Mouse (Mus musculus) kidney, postnatal 0 days (tissue): Measurements from ENCODE around the gene Mgrn1. TPM values are rescaled to one million over a fixed set of nuclear protein-coding genes. Genes with fewer than 3 reads are reported as not detected.
A peak's percentile ranks its signal among the peaks of the same experiment; 100 is the strongest.

Source experiments
- ATAC-seq: fragments of 200-750 bp; cut with Nextera tagmentation; replicated peaks from 2 replicates; pipeline ENCODE4 v1.8.0; 2017; ENCODE audit warnings: low read depth, moderate number of reproducible peaks, moderate TSS enrichment, moderate library complexity; ENCODE audit not compliant: low FRiP score
- DNase-seq: peaks from one replicate; pipeline ENCODE4 v3.0.0-alpha.2; 2016; ENCODE audit warnings: low spot score
- H3K27ac ChIP-seq: fragments of 300-500 bp; sonication (generic); 2 replicates; pipeline ENCODE4 v1.5.1; 2014; ENCODE audit warnings: mild to moderate bottlenecking
- H3K27me3 ChIP-seq: fragments of 300-500 bp; sonication (generic); 2 replicates; pipeline ENCODE4 v1.6.1; 2014; ENCODE audit warnings: low read length, mixed read lengths; ENCODE audit not compliant: insufficient read depth
- H3K36me3 ChIP-seq: fragments of 300-500 bp; sonication (generic); 2 replicates; pipeline ENCODE4 v1.6.1; 2014; ENCODE audit warnings: low read length, mixed read lengths; ENCODE audit not compliant: insufficient read depth
- H3K4me1 ChIP-seq: fragments of 300-500 bp; sonication (generic); replicated peaks from 2 replicates; pipeline ENCODE4 v1.6.1; 2014; ENCODE audit warnings: antibody characterized with exemption, low read length, mixed read lengths; ENCODE audit not compliant: insufficient read depth
- H3K4me2 ChIP-seq: fragments of 300-500 bp; sonication (generic); 2 replicates; pipeline ENCODE4 v1.6.1; 2014; ENCODE audit warnings: mild to moderate bottlenecking, low read length, moderate library complexity, mixed read lengths
- H3K4me3 ChIP-seq: fragments of 300-500 bp; sonication (generic); replicated peaks from 2 replicates; pipeline ENCODE4 v1.5.1; 2014; ENCODE audit warnings: low read depth, low read length
- H3K9ac ChIP-seq: fragments of 300-500 bp; sonication (generic); 2 replicates; pipeline ENCODE4 v1.6.1; 2014; ENCODE audit warnings: low read depth, low read length
- H3K9me3 ChIP-seq: fragments of 300-500 bp; sonication (generic); replicated peaks from 2 replicates; pipeline ENCODE4 v1.6.1; 2016; ENCODE audit warnings: low read length, inconsistent platforms, mixed read lengths
- CTCF ChIP-seq: IDR thresholded peaks from 2 replicates; pipeline ENCODE4 v1.5.1; 2016; ENCODE audit warnings: antibody characterized with exemption, low read depth, mild to moderate bottlenecking, moderate library complexity
- whole genome bisulfite sequencing: fragments of 180-500 bp; shearing (Covaris S2); extraction: QIAGEN DNeasy Blood & Tissue Kit; methylation state at CpG from one replicate; pipeline ENCODE4 v1.1.7; 2014; 5-methylcytosine and 5-hydroxymethylcytosine counted together
- polyA plus RNA-seq: library from polyadenylated mRNA; unstranded; fragments of >200 nt; fragmentation: Nextera tagmentation; extraction: Ambion mirVana; gene quantifications from 2 replicates; pipeline ENCODE4 v1.2.1, GENCODE M21; 2015

The Mgrn1 gene
- polyA plus RNA-seq, 1 experiment from 2014 or later, result 85.9 TPM

DNA sequence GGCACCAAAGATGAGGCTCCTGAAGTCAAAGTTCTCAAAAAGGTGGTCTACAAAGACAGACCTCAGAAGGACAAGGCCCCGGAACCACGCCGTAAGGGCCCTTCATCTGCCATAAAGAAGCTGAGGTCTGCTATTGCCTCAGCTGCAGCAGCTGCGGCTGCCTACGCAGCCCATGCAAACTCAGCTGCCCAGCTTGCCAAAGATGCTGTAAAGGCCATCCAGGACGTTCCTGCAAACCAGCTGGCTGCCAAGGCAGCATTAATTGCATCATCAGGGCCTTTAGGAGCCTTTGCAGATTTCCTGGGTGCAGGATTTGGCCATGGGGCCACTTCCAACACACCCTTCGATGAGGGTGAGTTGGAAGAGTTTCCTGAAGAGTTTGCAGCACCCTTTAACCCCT, 35.7 kb upstream of the Mgrn1 start:
- Histone ChIP-seq H3K4me3 (no peak overlapping the region), H3K4me1 (no peaks in the 10 kb centered on the region), H3K9ac (no peak overlapping the region), H3K27ac (peak overlapping the region; percentile 31; the same call in 1 of the 2 replicates), H3K36me3 (no peaks in the 10 kb centered on the region), H3K9me3 (no peaks in the 10 kb centered on the region), H3K27me3 (no peaks in the 10 kb centered on the region), H3K4me2 (no peak overlapping the region)
- ATAC-seq (no peak), DNase-seq (no peak)
- 62% methylated on average over 7 of the region's 7 CpGs for WGBS
- TF ChIP-seq CTCF, result no peak

- no peaks in the 10 kb centered on the region for H3K4me1 ChIP-seq
- TF ChIP-seq CTCF, result no peak
- DNase-seq (peak; percentile 59), ATAC-seq (no peak)
- no peak overlapping the region for H3K4me3 ChIP-seq
- H3K27me3 ChIP-seq, result no peaks in the 10 kb centered on the region
- H3K9me3 ChIP-seq, result no peaks in the 10 kb centered on the region
- peak overlapping the region; percentile 47; the same call in 1 of the 2 replicates for H3K27ac ChIP-seq
- no peak overlapping the region for H3K4me2 ChIP-seq
- H3K36me3 ChIP-seq, result no peaks in the 10 kb centered on the region
- no peak overlapping the region for H3K9ac ChIP-seq
- WGBS, result 36% methylated on average over 5 of the region's 5 CpGs
Observed at GRCm38 (mm10) chr16:4850938-4851628, 35.0 kb upstream of the Mgrn1 start.

- no peak for ATAC-seq
- Histone ChIP-seq H3K4me3 (no peak overlapping the region), H3K27me3 (no peaks in the 10 kb centered on the region), H3K9me3 (no peaks in the 10 kb centered on the region), H3K27ac (no peak overlapping the region), H3K36me3 (no peaks in the 10 kb centered on the region), H3K4me2 (no peak overlapping the region), H3K4me1 (no peaks in the 10 kb centered on the region), H3K9ac (no peak overlapping the region)
- no peak for TF ChIP-seq CTCF
- no peak for DNase-seq
- 50% methylated on average over 5 of the region's 5 CpGs for WGBS
Observed at GRCm38 (mm10) chr16:4855046-4855650, 30.9 kb upstream of the Mgrn1 start.

DNA sequence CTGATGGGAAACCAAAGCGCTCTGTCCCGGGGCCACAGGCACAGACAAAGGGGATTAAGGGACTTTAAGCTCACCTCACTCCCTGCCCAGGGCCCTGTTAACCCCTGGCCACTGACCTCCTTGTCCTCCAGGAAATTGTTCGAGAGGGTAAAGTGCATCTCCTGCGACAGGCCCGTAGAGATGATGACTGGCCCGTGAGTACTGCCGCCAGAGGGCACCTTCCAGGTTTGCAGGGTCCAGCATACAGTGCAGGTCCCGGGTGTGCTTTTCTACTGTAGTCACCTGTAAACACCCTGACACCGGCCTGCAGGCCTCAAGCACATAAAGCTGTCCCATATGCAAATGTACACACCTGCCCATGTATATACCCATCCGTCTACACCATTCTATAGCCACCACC, 24.7 kb upstream of the Mgrn1 start:
- peak; percentile 59 for TF ChIP-seq CTCF
- WGBS, result 35% methylated on average over 10 of the region's 10 CpGs
- Histone ChIP-seq H3K27ac (no peak overlapping the region), H3K9ac (no peak overlapping the region), H3K4me1 (0 out of 2 replicates have a peak, but pooled peaks cover 4% of the 10 kb centered on the region), H3K4me3 (no peak overlapping the region), H3K36me3 (no peaks in the 10 kb centered on the region), H3K27me3 (no peaks in the 10 kb centered on the region), H3K4me2 (no peak overlapping the region), H3K9me3 (no peaks in the 10 kb centered on the region)
- DNase-seq (peak; percentile 25), ATAC-seq (peak; percentile 53; the same call in 1 of the 2 replicates)

GRCm38 (mm10) chr16:4862863-4863483, 23.1 kb upstream of the Mgrn1 start:
- WGBS, result 47% methylated on average over 9 of the region's 9 CpGs
- Histone ChIP-seq H3K4me3 (no peak overlapping the region), H3K9ac (no peak overlapping the region), H3K4me1 (0 out of 2 replicates have a peak, but pooled peaks cover 4% of the 10 kb centered on the region), H3K27ac (no peak overlapping the region), H3K9me3 (no peaks in the 10 kb centered on the region), H3K27me3 (no peaks in the 10 kb centered on the region), H3K36me3 (no peaks in the 10 kb centered on the region), H3K4me2 (no peak overlapping the region)
- TF ChIP-seq CTCF, result peak; percentile 91
- peak; percentile 91 for DNase-seq
- peak; percentile 63; the same call in 1 of the 2 replicates for ATAC-seq

GRCm38 (mm10) chr16:4863742-4864141, 22.3 kb upstream of the Mgrn1 start:
- H3K36me3 ChIP-seq, result no peaks in the 10 kb centered on the region
- no peak overlapping the region for H3K4me3 ChIP-seq
- H3K27me3 ChIP-seq, result no peaks in the 10 kb centered on the region
- 83% methylated on average over 8 of the region's 8 CpGs for WGBS
- H3K9me3 ChIP-seq, result no peaks in the 10 kb centered on the region
- no peak for DNase-seq
- H3K4me1 ChIP-seq, result 0 out of 2 replicates have a peak, but pooled peaks cover 4% of the 10 kb centered on the region
- H3K9ac ChIP-seq, result no peak overlapping the region
- H3K4me2 ChIP-seq, result no peak overlapping the region
- ATAC-seq, result no peak; the same call in 1 of the 2 replicates
- no peak for TF ChIP-seq CTCF
- H3K27ac ChIP-seq, result no peak overlapping the region
